Mouse (Mus musculus) forebrain, embryonic 11.5 days (tissue): ENCODE results near the gene Ltbr. TPM values are rescaled to one million over a fixed set of nuclear protein-coding genes. Genes with fewer than 3 reads are reported as not detected.

Source experiments
- ATAC-seq: fragments of 200-750 bp; cut with Nextera tagmentation; replicated peaks from 2 replicates; pipeline ENCODE4 v1.8.0; 2017; ENCODE audit warnings: moderate TSS enrichment; ENCODE audit not compliant: low FRiP score
- DNase-seq: peaks from one replicate; pipeline ENCODE4 v3.0.0-alpha.2; 2017; ENCODE audit warnings: low spot score
- H3K27ac ChIP-seq: fragments of 300-500 bp; sonication (generic); 2 replicates; pipeline ENCODE4 v1.5.1; 2014; ENCODE audit warnings: low read depth, low read length
- H3K27me3 ChIP-seq: fragments of 300-500 bp; sonication (generic); 2 replicates; pipeline ENCODE4 v1.6.1; 2014; ENCODE audit warnings: mild to moderate bottlenecking, low read length, mixed read lengths; ENCODE audit not compliant: control insufficient read depth, insufficient read depth
- H3K36me3 ChIP-seq: fragments of 300-500 bp; sonication (generic); 2 replicates; pipeline ENCODE4 v1.6.1; 2014; ENCODE audit warnings: mild to moderate bottlenecking, low read length, moderate library complexity, mixed read lengths; ENCODE audit not compliant: control insufficient read depth, insufficient read depth
- H3K4me1 ChIP-seq: fragments of 300-500 bp; sonication (generic); replicated peaks from 2 replicates; pipeline ENCODE4 v1.6.1; 2014; ENCODE audit warnings: low read length, mixed read lengths; ENCODE audit not compliant: control insufficient read depth, insufficient read depth
- H3K4me2 ChIP-seq: fragments of 300-500 bp; sonication (generic); 2 replicates; pipeline ENCODE4 v1.6.1; 2014; ENCODE audit warnings: low read depth, mild to moderate bottlenecking, low read length, moderate library complexity, mixed read lengths; ENCODE audit not compliant: severe bottlenecking
- H3K4me3 ChIP-seq: fragments of 300-500 bp; sonication (generic); 2 replicates; pipeline ENCODE4 v1.5.1; 2014; ENCODE audit warnings: low read depth, low read length
- H3K9ac ChIP-seq: fragments of 300-500 bp; sonication (generic); 2 replicates; pipeline ENCODE4 v1.6.1; 2014; ENCODE audit warnings: low read length
- H3K9me3 ChIP-seq: fragments of 300-500 bp; sonication (generic); 2 replicates; pipeline ENCODE4 v1.6.1; 2016; ENCODE audit warnings: low read length, mixed read lengths; ENCODE audit not compliant: control insufficient read depth
- WGBS: fragments of 180-500 bp; shearing (Covaris S2); extraction: QIAGEN DNeasy Blood & Tissue Kit; methylation state at CpG from one replicate; pipeline ENCODE4 v1.1.7; 2014; 5-methylcytosine and 5-hydroxymethylcytosine counted together
- polyA plus RNA-seq: library from polyadenylated mRNA; unstranded; fragments of >200 nt; fragmentation: Nextera tagmentation; extraction: Ambion mirVana; gene quantifications from 2 replicates; pipeline ENCODE4 v1.2.1, GENCODE M21; 2014

Gene Ltbr
- polyA plus RNA-seq, 1 experiment from 2014 or later: 16.6 TPM

DNA sequence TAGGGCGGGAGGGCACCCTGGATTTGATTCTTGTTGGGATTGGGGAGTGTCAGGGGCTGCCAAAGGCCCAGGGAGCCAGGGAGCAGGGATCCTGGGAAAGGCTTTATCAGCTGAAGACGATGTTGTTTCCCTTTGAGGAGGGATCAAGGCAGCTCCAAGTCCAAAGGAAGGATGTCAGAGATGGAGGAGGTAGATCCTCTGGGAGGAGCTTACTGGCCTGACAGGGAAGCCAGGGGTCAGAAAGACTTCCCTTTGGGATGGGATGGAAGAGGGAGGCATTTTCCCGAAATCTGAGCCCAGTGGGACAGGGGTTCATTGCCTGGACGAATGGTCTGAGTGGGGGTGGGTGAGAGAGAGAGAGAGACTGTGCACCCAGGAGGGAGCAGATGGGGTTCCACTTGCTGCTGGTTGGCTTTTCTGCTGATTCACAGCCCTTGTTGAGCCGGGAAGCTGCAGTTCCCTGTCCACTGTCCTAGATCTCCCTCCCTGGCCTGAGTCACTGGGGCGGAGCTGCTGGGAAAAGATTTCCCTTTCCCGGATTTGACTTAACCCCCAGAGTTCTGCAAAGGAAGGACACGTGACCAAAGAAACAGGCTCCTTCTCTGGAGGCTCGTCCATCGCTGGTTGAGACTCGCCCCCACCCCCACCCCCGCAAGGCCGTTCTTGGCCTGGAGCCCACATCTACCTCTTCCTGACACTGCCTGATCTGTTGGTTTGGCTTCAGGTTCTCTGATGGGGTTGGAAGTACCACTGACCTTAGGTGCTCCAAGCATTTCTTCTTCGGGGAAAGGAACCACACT is 40.9 kb upstream of the Ltbr start:
- ATAC-seq: no peak
- no peaks in the 10 kb centered on the region for H3K9me3 ChIP-seq
- no peaks in the 10 kb centered on the region for H3K27me3 ChIP-seq
- H3K4me1 ChIP-seq: peaks cover 19% of the 10 kb centered on the region; the same call in 1 of the 2 replicates
- no peak overlapping the region for H3K9ac ChIP-seq
- H3K4me2 ChIP-seq: no peak overlapping the region
- 15% methylated on average over 14 of the region's 14 CpGs for WGBS
- no peak overlapping the region for H3K4me3 ChIP-seq
- DNase-seq: no peak
- H3K27ac ChIP-seq: no peak overlapping the region
- no peaks in the 10 kb centered on the region for H3K36me3 ChIP-seq

- H3K36me3 ChIP-seq: no peaks in the 10 kb centered on the region
- H3K27ac ChIP-seq: no peak overlapping the region
- H3K27me3 ChIP-seq: 0 out of 2 replicates have a peak, but pooled peaks cover 3% of the 10 kb centered on the region
- ATAC-seq: no peak
- no peaks in the 10 kb centered on the region for H3K9me3 ChIP-seq
- DNase-seq: no peak
- H3K9ac ChIP-seq: no peak overlapping the region
- H3K4me3 ChIP-seq: no peak overlapping the region
- no peak overlapping the region for H3K4me2 ChIP-seq
- peaks cover 23% of the 10 kb centered on the region; the same call in 1 of the 2 replicates for H3K4me1 ChIP-seq
- 84% methylated on average over 4 of the region's 4 CpGs for WGBS
Measured at GRCm38 (mm10) chr6:125353655-125354054, 40.0 kb upstream of the Ltbr start.

DNA sequence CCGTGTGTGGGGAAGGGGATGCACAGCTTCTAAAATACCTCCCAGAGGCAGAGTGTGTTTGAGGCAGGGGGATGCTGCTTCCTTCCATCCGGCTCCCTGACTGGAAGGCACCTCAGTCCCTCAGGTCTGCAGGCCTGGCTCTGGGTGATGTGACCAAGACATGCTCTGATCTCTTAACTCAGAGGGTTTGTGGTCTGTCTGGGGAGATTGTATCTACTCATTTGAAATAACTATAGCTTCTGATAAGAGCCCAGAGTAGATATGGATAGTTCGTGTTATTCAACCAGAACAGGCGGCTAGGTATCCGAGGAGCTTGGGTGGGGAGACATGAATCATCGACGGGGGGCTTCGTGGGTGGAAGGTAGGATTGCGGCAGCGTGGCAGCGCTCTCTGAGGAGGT is 39.5 kb upstream of the Ltbr start:
- peaks cover 23% of the 10 kb centered on the region; the same call in 1 of the 2 replicates for H3K4me1 ChIP-seq
- 0 out of 2 replicates have a peak, but pooled peaks cover 3% of the 10 kb centered on the region for H3K27me3 ChIP-seq
- H3K9me3 ChIP-seq: no peaks in the 10 kb centered on the region
- no peak for ATAC-seq
- no peak overlapping the region for H3K27ac ChIP-seq
- no peak for DNase-seq
- no peak overlapping the region for H3K9ac ChIP-seq
- no peak overlapping the region for H3K4me3 ChIP-seq
- no peak overlapping the region for H3K4me2 ChIP-seq
- no peaks in the 10 kb centered on the region for H3K36me3 ChIP-seq
- 82% methylated on average over 11 of the region's 11 CpGs for WGBS

DNA sequence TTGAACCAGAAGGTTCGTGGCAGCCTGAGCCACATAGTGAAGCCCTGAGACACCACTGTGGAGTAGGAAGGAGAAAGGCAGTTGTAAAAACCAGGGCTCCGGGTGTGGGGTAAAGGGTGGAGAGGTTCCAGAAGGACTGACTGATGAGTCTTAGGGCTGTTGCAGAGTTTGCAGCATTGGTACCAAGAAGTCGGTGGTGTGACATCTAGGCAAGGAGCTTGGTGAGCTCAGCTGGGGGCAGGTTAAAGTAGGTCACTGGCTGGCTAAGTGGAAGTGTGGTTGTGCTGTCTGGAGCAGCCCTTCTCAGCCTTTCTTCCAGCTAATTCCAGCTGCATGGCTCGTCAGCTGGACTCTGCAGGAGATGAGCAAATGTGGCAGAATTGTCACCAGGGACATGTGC is 39.1 kb upstream of the Ltbr start:
- Histone ChIP-seq H3K4me3 (no peak overlapping the region), H3K9ac (no peak overlapping the region), H3K4me1 (peaks cover 23% of the 10 kb centered on the region; the same call in 1 of the 2 replicates), H3K27me3 (0 out of 2 replicates have a peak, but pooled peaks cover 3% of the 10 kb centered on the region), H3K9me3 (no peaks in the 10 kb centered on the region), H3K27ac (no peak overlapping the region), H3K4me2 (no peak overlapping the region), H3K36me3 (no peaks in the 10 kb centered on the region)
- ATAC-seq (no peak), DNase-seq (no peak)
- WGBS: 64% methylated on average over 4 of the region's 4 CpGs

DNA sequence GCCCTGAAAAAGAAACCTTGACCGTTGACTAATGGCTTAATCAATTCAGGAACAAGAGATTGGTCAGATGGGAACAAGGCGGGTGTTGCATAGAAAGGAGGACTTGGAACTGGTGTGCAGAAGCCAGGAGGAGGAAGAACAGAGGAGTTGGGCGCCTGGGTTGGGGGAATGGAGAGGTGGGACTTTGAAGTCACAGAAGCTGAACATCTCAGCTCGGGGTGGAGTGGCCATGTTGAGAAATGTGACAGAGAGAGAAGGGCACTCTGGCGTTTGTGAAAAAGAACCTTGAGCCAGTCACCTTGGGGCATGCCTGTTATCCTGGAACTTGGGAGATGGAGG is 38.3 kb upstream of the Ltbr start:
- ATAC-seq: no peak
- Histone ChIP-seq H3K4me3 (no peak overlapping the region), H3K27ac (no peak overlapping the region), H3K9me3 (no peaks in the 10 kb centered on the region), H3K36me3 (no peaks in the 10 kb centered on the region), H3K4me1 (peaks cover 23% of the 10 kb centered on the region; the same call in 1 of the 2 replicates), H3K4me2 (no peak overlapping the region), H3K9ac (no peak overlapping the region), H3K27me3 (0 out of 2 replicates have a peak, but pooled peaks cover 3% of the 10 kb centered on the region)
- 70% methylated on average over 5 of the region's 5 CpGs for WGBS
- DNase-seq: no peak

DNA sequence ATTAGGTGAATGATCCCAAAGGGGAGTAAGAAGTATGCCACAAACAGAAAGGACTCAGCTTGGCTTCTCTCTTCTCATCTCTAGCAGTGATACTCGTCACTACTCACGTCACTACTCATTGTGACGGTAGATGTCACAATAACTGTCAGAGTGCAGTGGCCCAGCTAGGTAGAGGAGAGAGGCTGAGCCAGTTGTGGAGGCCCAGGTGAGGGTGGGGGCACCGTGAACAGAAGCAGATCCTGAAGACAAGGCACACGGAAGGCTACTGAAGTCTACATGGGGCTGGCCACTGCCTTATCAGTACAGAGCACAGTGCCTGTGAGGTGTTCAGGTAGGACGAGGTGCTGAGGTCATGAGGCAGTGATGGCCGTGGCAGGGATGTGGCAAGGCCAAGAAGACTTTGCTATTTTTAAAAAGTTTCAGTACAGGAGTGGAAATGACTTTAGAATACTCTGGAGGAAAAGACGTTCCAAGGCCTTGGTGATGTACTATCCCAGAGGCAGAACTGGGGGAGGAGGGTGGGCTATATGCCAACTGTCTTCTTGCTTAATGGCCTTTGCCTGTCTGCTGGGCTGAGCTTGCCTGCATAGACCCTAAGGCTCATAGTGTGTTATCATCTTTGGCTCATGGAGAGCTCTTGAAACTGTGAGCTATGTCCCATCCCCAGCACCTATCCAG is 37.8 kb upstream of the Ltbr start:
- H3K4me1 ChIP-seq: peaks cover 23% of the 10 kb centered on the region; the same call in 1 of the 2 replicates
- H3K4me3 ChIP-seq: no peak overlapping the region

GRCm38 (mm10) chr6:125350995-125351324 is 37.3 kb upstream of the Ltbr start:
- 76% methylated on average over 2 of the region's 2 CpGs for WGBS
- H3K4me2 ChIP-seq: peak overlapping the region; percentile 93; the same call in 1 of the 2 replicates
- H3K9me3 ChIP-seq: no peaks in the 10 kb centered on the region
- H3K36me3 ChIP-seq: no peaks in the 10 kb centered on the region
- no peak overlapping the region for H3K27ac ChIP-seq
- no peak for DNase-seq
- no peak overlapping the region; the same call in 1 of the 2 replicates for H3K9ac ChIP-seq
- peak overlapping the region; percentile 50; the same call in 1 of the 2 replicates for H3K4me3 ChIP-seq
- H3K4me1 ChIP-seq: peaks cover 23% of the 10 kb centered on the region; the same call in 1 of the 2 replicates
- 0 out of 2 replicates have a peak, but pooled peaks cover 3% of the 10 kb centered on the region for H3K27me3 ChIP-seq
- no peak for ATAC-seq

More for the DNA sequence above, 37.8 kb upstream of the Ltbr start:
- Histone ChIP-seq H3K36me3 (no peaks in the 10 kb centered on the region), H3K9me3 (no peaks in the 10 kb centered on the region), H3K27ac (no peak overlapping the region), H3K4me2 (no peak overlapping the region), H3K9ac (no peak overlapping the region), H3K27me3 (0 out of 2 replicates have a peak, but pooled peaks cover 3% of the 10 kb centered on the region)
- no peak for ATAC-seq
- DNase-seq: no peak
- WGBS: 72% methylated on average over 8 of the region's 8 CpGs

DNA sequence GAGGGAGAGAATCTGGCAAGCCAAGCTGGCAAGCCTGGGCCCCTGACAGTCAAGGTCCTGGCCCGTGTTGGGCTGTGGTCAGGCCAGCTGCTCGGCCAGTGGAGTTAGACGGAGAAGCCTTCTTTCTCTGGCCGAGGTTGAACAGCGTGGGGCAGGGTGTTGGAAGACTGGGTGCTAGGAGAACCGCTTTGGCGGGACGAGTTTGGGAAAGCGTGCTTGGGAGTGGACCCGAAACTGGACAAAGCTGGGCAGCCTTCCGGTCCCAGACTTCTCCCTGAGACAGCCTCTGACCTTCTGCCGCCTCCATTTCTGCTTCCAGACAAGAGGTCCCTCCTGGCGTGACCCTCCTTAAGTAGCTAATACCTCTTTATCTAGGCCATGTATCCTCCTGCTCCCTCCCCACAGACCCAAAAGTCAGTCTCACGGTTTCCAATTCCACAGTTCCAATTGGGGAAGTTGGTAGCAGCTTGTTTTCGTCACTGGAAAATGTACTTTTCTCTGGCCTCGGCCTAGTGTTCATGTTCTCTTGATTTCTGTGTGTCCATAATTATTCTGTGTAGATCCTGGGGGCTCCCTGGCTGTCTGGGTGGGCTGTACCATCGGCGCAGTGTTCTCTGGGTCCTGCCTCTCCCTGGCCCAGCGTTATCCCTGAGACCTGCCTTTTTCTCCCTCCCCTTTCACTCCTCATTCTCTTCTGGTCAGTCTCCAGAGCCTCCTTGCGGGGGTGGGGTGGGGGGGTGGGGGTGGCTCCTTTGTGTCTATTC is 36.7 kb upstream of the Ltbr start:
- peaks cover 23% of the 10 kb centered on the region; the same call in 1 of the 2 replicates for H3K4me1 ChIP-seq
- DNase-seq (no peak), ATAC-seq (no peak; the same call in none of the 2 replicates)
- H3K27me3 ChIP-seq: 0 out of 2 replicates have a peak, but pooled peaks cover 3% of the 10 kb centered on the region
- H3K9me3 ChIP-seq: no peaks in the 10 kb centered on the region
- peak overlapping the region; percentile 93 for H3K4me2 ChIP-seq
- 3% methylated on average over 20 of the region's 20 CpGs for WGBS
- H3K36me3 ChIP-seq: no peaks in the 10 kb centered on the region
- H3K9ac ChIP-seq: peak overlapping the region; percentile 64
- peak overlapping the region; percentile 50 for H3K4me3 ChIP-seq
- no peak overlapping the region for H3K27ac ChIP-seq
